Mouse (Mus musculus): ENCODE measurements around the gene Rad9b. TPM values are rescaled to one million over a fixed set of nuclear protein-coding genes. Genes with fewer than 3 reads are reported as not detected.

Rad9b gene
- polyA plus RNA-seq, 1 experiment, result 0.25 TPM

GRCm38 (mm10) chr5:122392227-122393004 is 38.4 kb upstream of the Rad9b start:
- H3K36me3 ChIP-seq (replicated peaks; ENCODE audit: low read length), result peaks cover 38% of the 10 kb centered on the region

GRCm38 (mm10) chr5:122391786-122392180 is 37.8 kb upstream of the Rad9b start, which contains the start of gene Arpc3:
TSS of gene Arpc3 (plus strand) at chr5:122391878.
- H3K9me3 ChIP-seq, result no peaks in the 10 kb centered on the region
- H3K4me3 ChIP-seq (replicated peaks), result peak within 1 kb of the TSS; percentile 95
- peaks cover 46% of the 10 kb centered on the region for H3K4me1 ChIP-seq
- H3K27me3 ChIP-seq (replicated peaks), result no peaks in the 10 kb centered on the region
- peaks cover 31% of the 10 kb centered on the region for H3K36me3 ChIP-seq (replicated peaks; ENCODE audit: low read length)
- peak; percentile 97 for TF ChIP-seq FLI1 (IDR thresholded peaks at IDR 0.05; ENCODE audit: low read length)
- TF ChIP-seq GATA1 (IDR thresholded peaks at IDR 0.05; ENCODE audit: borderline replicate concordance, low read length), result no peak

More at GRCm38 (mm10) chr5:122392227-122393004, 38.4 kb upstream of the Rad9b start:
- Histone ChIP-seq H3K9me3 (no peaks in the 10 kb centered on the region), H3K27me3 (replicated peaks) (no peaks in the 10 kb centered on the region), H3K4me1 (peaks cover 52% of the 10 kb centered on the region), H3K4me3 (replicated peaks) (peak overlapping the region; percentile 95)
- no peak for TF ChIP-seq GATA1 (IDR thresholded peaks at IDR 0.05; ENCODE audit: borderline replicate concordance, low read length)
- TF ChIP-seq FLI1 (IDR thresholded peaks at IDR 0.05; ENCODE audit: low read length), result no peak

- Histone ChIP-seq H3K4me3 (replicated peaks) (peak overlapping the region; percentile 95), H3K4me1 (peaks cover 41% of the 10 kb centered on the region), H3K27me3 (replicated peaks) (no peaks in the 10 kb centered on the region), H3K36me3 (replicated peaks; ENCODE audit: low read length) (peaks cover 28% of the 10 kb centered on the region), H3K9me3 (no peaks in the 10 kb centered on the region)
- TF ChIP-seq GATA1 (IDR thresholded peaks at IDR 0.05; ENCODE audit: borderline replicate concordance, low read length) (no peak), FLI1 (IDR thresholded peaks at IDR 0.05; ENCODE audit: low read length) (no peak)
Observed at GRCm38 (mm10) chr5:122391178-122391785, 37.2 kb upstream of the Rad9b start.

GRCm38 (mm10) chr5:122390671-122391070 is 36.6 kb upstream of the Rad9b start:
- Histone ChIP-seq H3K9me3 (no peaks in the 10 kb centered on the region), H3K27me3 (replicated peaks) (no peaks in the 10 kb centered on the region), H3K36me3 (replicated peaks; ENCODE audit: low read length) (peaks cover 28% of the 10 kb centered on the region), H3K4me3 (replicated peaks) (no peak overlapping the region), H3K4me1 (peaks cover 35% of the 10 kb centered on the region)
- TF ChIP-seq GATA1 (IDR thresholded peaks at IDR 0.05; ENCODE audit: borderline replicate concordance, low read length) (no peak), FLI1 (IDR thresholded peaks at IDR 0.05; ENCODE audit: low read length) (no peak)

- no peaks in the 10 kb centered on the region for H3K9me3 ChIP-seq
- H3K4me3 ChIP-seq (replicated peaks), result no peak overlapping the region
- H3K36me3 ChIP-seq (replicated peaks; ENCODE audit: low read length), result peaks cover 25% of the 10 kb centered on the region
Observed at GRCm38 (mm10) chr5:122390006-122390405, 36.0 kb upstream of the Rad9b start.

GRCm38 (mm10) chr5:122379374-122380155 is 25.5 kb upstream of the Rad9b start:
- TF ChIP-seq GATA1 (IDR thresholded peaks at IDR 0.05; ENCODE audit: borderline replicate concordance, low read length) (no peak), FLI1 (IDR thresholded peaks at IDR 0.05; ENCODE audit: low read length) (no peak)
- no peaks in the 10 kb centered on the region for H3K27me3 ChIP-seq (replicated peaks)
- no peaks in the 10 kb centered on the region for H3K9me3 ChIP-seq
- peak overlapping the region; percentile 62 for H3K4me3 ChIP-seq (replicated peaks)
- peaks cover 24% of the 10 kb centered on the region for H3K4me1 ChIP-seq
- peaks cover 66% of the 10 kb centered on the region for H3K36me3 ChIP-seq (replicated peaks; ENCODE audit: low read length)

More at GRCm38 (mm10) chr5:122390006-122390405, 36.0 kb upstream of the Rad9b start:
- H3K27me3 ChIP-seq (replicated peaks), result no peaks in the 10 kb centered on the region
- H3K4me1 ChIP-seq, result peaks cover 29% of the 10 kb centered on the region
- TF ChIP-seq GATA1 (IDR thresholded peaks at IDR 0.05; ENCODE audit: borderline replicate concordance, low read length) (no peak), FLI1 (IDR thresholded peaks at IDR 0.05; ENCODE audit: low read length) (no peak)

GRCm38 (mm10) chr5:122378171-122378570 is 24.1 kb upstream of the Rad9b start:
- Histone ChIP-seq H3K27me3 (replicated peaks) (no peaks in the 10 kb centered on the region), H3K4me3 (replicated peaks) (no peak overlapping the region), H3K9me3 (no peaks in the 10 kb centered on the region), H3K36me3 (replicated peaks; ENCODE audit: low read length) (peaks cover 77% of the 10 kb centered on the region), H3K4me1 (peaks cover 34% of the 10 kb centered on the region)
- TF ChIP-seq FLI1 (IDR thresholded peaks at IDR 0.05; ENCODE audit: low read length) (no peak), GATA1 (IDR thresholded peaks at IDR 0.05; ENCODE audit: borderline replicate concordance, low read length) (no peak)

GRCm38 (mm10) chr5:122377101-122377833 is 23.2 kb upstream of the Rad9b start:
- TF ChIP-seq GATA1 (IDR thresholded peaks at IDR 0.05; ENCODE audit: borderline replicate concordance, low read length) (no peak), FLI1 (IDR thresholded peaks at IDR 0.05; ENCODE audit: low read length) (no peak)
- H3K9me3 ChIP-seq, result no peaks in the 10 kb centered on the region
- peaks cover 69% of the 10 kb centered on the region for H3K36me3 ChIP-seq (replicated peaks; ENCODE audit: low read length)
- H3K27me3 ChIP-seq (replicated peaks), result no peaks in the 10 kb centered on the region
- peaks cover 35% of the 10 kb centered on the region for H3K4me1 ChIP-seq
- no peak overlapping the region for H3K4me3 ChIP-seq (replicated peaks)

GRCm38 (mm10) chr5:122372878-122373277 is 18.8 kb upstream of the Rad9b start:
- Histone ChIP-seq H3K27me3 (replicated peaks) (no peaks in the 10 kb centered on the region), H3K36me3 (replicated peaks; ENCODE audit: low read length) (peaks cover 52% of the 10 kb centered on the region), H3K4me1 (peaks cover 36% of the 10 kb centered on the region), H3K9me3 (no peaks in the 10 kb centered on the region), H3K4me3 (replicated peaks) (peak overlapping the region; percentile 100)
- TF ChIP-seq GATA1 (IDR thresholded peaks at IDR 0.05; ENCODE audit: borderline replicate concordance, low read length) (no peak), FLI1 (IDR thresholded peaks at IDR 0.05; ENCODE audit: low read length) (no peak)

All from megakaryocyte, embryonic 14.5 days (primary cell).